Mouse (Mus musculus): ENCODE measurements around the gene Zfp648.

- peak; percentile 92 for TF ChIP-seq CTCF (IDR thresholded peaks at IDR 0.05)
- no peak for TF ChIP-seq EP300 (IDR thresholded peaks at IDR 0.05)
Measured at GRCm38 (mm10) chr1:154180952-154181351, 20.0 kb upstream of the Zfp648 start.
